Mouse (Mus musculus) lung, embryonic 14.5 days (tissue): ENCODE data around the gene Npnt. TPM values are rescaled to one million over a fixed set of nuclear protein-coding genes. Genes with fewer than 3 reads are reported as not detected.

Source experiments
- ATAC-seq: fragments of 200-750 bp; cut with Nextera tagmentation; 2 replicates; pipeline ENCODE4 v1.8.0; 2017; ENCODE audit warnings: mild to moderate bottlenecking, moderate TSS enrichment, moderate library complexity; ENCODE audit not compliant: insufficient read depth
- DNase-seq: peaks from one replicate; pipeline ENCODE4 v3.0.0-alpha.2; 2015
- H3K27ac ChIP-seq: fragments of 300-500 bp; sonication (generic); 2 replicates; pipeline ENCODE4 v1.5.1; 2014; ENCODE audit warnings: low read depth, mild to moderate bottlenecking, moderate library complexity
- H3K27me3 ChIP-seq: fragments of 300-500 bp; sonication (generic); 2 replicates; pipeline ENCODE4 v1.6.1; 2014; ENCODE audit warnings: low read length, control low read depth; ENCODE audit not compliant: insufficient read depth
- H3K36me3 ChIP-seq: fragments of 300-500 bp; sonication (generic); 2 replicates; pipeline ENCODE4 v1.6.1; 2014; ENCODE audit warnings: control low read depth; ENCODE audit not compliant: insufficient read depth
- H3K4me1 ChIP-seq: fragments of 300-500 bp; sonication (generic); 2 replicates; pipeline ENCODE4 v1.6.1; 2014; ENCODE audit warnings: antibody characterized with exemption, control low read depth; ENCODE audit not compliant: insufficient read depth
- H3K4me2 ChIP-seq: fragments of 300-500 bp; sonication (generic); 2 replicates; pipeline ENCODE4 v1.6.1; 2014; ENCODE audit warnings: mild to moderate bottlenecking
- H3K4me3 ChIP-seq: fragments of 300-500 bp; sonication (generic); 2 replicates; pipeline ENCODE4 v1.5.1; 2014; ENCODE audit warnings: low read depth, low read length
- H3K9ac ChIP-seq: fragments of 300-500 bp; sonication (generic); 2 replicates; pipeline ENCODE4 v1.6.1; 2014
- H3K9me3 ChIP-seq: fragments of 300-500 bp; sonication (generic); 2 replicates; pipeline ENCODE4 v1.6.1; 2016; ENCODE audit warnings: low read depth, low read length, control low read depth
- CTCF ChIP-seq: IDR thresholded peaks from 2 replicates; pipeline ENCODE4 v1.5.1; 2016; ENCODE audit warnings: antibody characterized with exemption, low read depth
- WGBS: fragments of 180-500 bp; shearing (Covaris S2); extraction: QIAGEN DNeasy Blood & Tissue Kit; methylation state at CpG from one replicate; pipeline ENCODE4 v1.1.7; 2014; 5-methylcytosine and 5-hydroxymethylcytosine counted together
- polyA plus RNA-seq: library from polyadenylated mRNA; unstranded; fragments of >200 nt; fragmentation: Nextera tagmentation; extraction: Ambion mirVana; gene quantifications from 2 replicates; pipeline ENCODE4 v1.2.1, GENCODE M21; 2014

Gene Npnt
- polyA plus RNA-seq, 1 experiment from 2014 or later = 84.5 TPM

DNA sequence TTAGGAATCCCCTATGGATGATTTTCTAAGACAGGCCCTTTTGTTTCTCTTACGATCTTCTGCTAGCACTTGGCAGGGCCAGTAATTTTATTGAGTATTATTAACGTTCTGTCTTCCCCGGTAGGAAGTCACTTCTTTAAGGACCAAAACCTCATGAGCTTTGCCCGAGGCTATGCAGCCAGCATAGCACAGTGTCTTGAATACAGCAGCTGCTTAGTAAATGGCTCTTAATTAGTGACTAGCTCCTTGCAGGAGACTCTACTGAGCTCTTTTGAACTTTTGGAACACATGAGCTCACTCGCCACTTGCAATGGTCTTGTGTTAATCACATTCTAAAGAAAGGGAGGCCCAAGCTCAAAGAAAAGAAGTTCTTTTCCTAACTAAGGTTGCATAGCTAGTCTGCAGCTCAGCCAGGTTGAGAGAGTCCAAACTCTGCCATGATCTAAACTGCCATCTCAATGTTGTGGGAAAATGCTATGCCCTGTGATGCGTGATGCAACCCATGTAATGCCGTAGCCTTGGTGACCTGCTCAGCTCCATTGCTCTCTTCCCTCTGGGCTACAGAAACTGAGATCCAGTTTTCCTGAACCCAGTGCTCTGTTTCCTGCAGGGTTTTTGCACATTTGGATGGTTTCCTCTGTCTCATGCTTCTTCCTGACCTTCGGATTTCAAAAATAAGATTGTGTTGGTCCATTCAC is 42.4 kb downstream of the Npnt start:
- WGBS = 90% methylated on average over 8 of the region's 8 CpGs
- Histone ChIP-seq H3K4me2 (no peak overlapping the region), H3K4me3 (no peak overlapping the region), H3K9me3 (no peaks in the 10 kb centered on the region), H3K27ac (no peak overlapping the region), H3K36me3 (peaks cover 10% of the 10 kb centered on the region; the same call in 1 of the 2 replicates), H3K9ac (no peak overlapping the region), H3K4me1 (no peaks in the 10 kb centered on the region), H3K27me3 (no peaks in the 10 kb centered on the region)
- no peak for ATAC-seq
- TF ChIP-seq CTCF = no peak
- no peak for DNase-seq

DNA sequence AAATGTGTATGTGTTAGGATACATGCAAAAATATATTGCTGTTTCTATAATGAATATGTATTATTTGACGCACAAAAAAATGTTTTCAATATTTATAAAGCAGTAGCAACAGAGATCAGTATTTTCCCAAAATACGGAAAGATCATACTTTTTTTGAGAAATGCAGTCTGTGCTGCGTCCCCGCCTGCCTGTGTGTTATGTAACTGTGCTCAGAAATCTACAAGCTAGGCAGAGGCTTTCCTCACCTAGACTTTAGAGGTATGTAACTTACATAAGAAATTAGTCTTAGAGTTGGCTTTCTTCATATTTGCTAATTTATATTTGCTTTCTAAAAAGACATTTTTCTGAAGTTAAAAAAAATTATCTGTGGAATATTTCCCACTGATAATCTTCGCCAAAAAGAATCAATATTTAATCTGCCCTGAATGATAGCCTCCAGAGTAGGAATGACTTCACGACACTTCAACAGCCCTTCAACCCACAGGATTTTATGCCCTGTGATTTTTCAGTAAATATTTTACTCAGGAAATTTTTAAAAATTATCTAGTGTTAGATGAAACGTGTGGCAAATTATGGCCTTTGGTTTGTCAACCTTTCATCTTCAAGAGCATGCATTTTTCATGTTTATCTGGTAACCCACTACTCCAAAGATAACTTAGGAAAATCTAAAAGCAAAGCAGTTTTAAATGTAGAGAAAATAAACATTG is 44.7 kb downstream of the Npnt start:
- WGBS = 61% methylated on average over 7 of the region's 7 CpGs
- H3K4me3 ChIP-seq = no peak overlapping the region
- H3K9me3 ChIP-seq = no peaks in the 10 kb centered on the region
- no peak for ATAC-seq
- no peak for DNase-seq
- no peaks in the 10 kb centered on the region for H3K4me1 ChIP-seq
- H3K27me3 ChIP-seq = no peaks in the 10 kb centered on the region
- no peak overlapping the region for H3K4me2 ChIP-seq
- no peak overlapping the region for H3K27ac ChIP-seq
- TF ChIP-seq CTCF = no peak
- H3K36me3 ChIP-seq = peaks cover 10% of the 10 kb centered on the region; the same call in 1 of the 2 replicates
- no peak overlapping the region for H3K9ac ChIP-seq

- no peak overlapping the region for H3K9ac ChIP-seq
- H3K4me1 ChIP-seq = no peaks in the 10 kb centered on the region
- no peak for TF ChIP-seq CTCF
- ATAC-seq (no peak), DNase-seq (no peak)
- no peak overlapping the region for H3K27ac ChIP-seq
- H3K27me3 ChIP-seq = no peaks in the 10 kb centered on the region
- peaks cover 10% of the 10 kb centered on the region; the same call in 1 of the 2 replicates for H3K36me3 ChIP-seq
- H3K4me3 ChIP-seq = no peak overlapping the region
- H3K4me2 ChIP-seq = no peak overlapping the region
- 95% methylated on average over 11 of the region's 11 CpGs for WGBS
- H3K9me3 ChIP-seq = no peaks in the 10 kb centered on the region
These were observed 46.7 kb downstream of the Npnt start for GRCm38 (mm10) chr3:132903386-132903785.

GRCm38 (mm10) chr3:132902921-132903320 is 47.2 kb downstream of the Npnt start:
- no peak overlapping the region for H3K4me3 ChIP-seq
- peaks cover 10% of the 10 kb centered on the region; the same call in 1 of the 2 replicates for H3K36me3 ChIP-seq
- ATAC-seq (no peak), DNase-seq (no peak)
- no peaks in the 10 kb centered on the region for H3K9me3 ChIP-seq
- no peaks in the 10 kb centered on the region for H3K4me1 ChIP-seq
- no peak overlapping the region for H3K27ac ChIP-seq
- H3K4me2 ChIP-seq = no peak overlapping the region
- WGBS = 95% methylated on average over 5 of the region's 5 CpGs
- TF ChIP-seq CTCF = no peak
- H3K9ac ChIP-seq = no peak overlapping the region
- no peaks in the 10 kb centered on the region for H3K27me3 ChIP-seq

- Histone ChIP-seq H3K4me1 (no peaks in the 10 kb centered on the region), H3K9me3 (no peaks in the 10 kb centered on the region), H3K36me3 (peaks cover 10% of the 10 kb centered on the region; the same call in 1 of the 2 replicates), H3K27me3 (no peaks in the 10 kb centered on the region), H3K9ac (no peak overlapping the region), H3K4me2 (no peak overlapping the region), H3K27ac (no peak overlapping the region), H3K4me3 (no peak overlapping the region)
- no peak for TF ChIP-seq CTCF
- ATAC-seq = no peak
- no peak for DNase-seq
- 60% methylated on average over 6 of the region's 6 CpGs for WGBS
These were observed 47.9 kb downstream of the Npnt start for GRCm38 (mm10) chr3:132902206-132902605.

DNA sequence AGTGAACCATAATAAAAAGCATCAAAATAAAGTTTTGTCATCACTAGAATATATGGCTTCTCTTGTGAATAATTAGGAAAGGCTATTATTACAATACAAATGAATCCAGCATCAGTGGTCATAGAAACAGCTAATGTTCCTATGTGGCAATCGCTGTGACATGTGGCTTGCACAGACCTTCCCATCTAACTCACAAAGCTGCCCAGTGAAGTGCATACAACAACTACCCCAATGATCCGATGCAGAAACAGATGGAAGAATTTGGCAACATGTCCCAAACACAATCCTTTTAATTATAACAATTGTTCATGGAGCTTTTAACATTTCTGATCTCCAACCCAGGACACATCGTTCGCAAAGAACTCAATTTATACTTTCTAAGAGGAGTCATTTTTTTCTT is 52.2 kb downstream of the Npnt start:
- DNase-seq (no peak), ATAC-seq (no peak)
- no peak overlapping the region for H3K4me3 ChIP-seq
- no peak overlapping the region for H3K4me2 ChIP-seq
- H3K27me3 ChIP-seq = no peaks in the 10 kb centered on the region
- no peak for TF ChIP-seq CTCF
- H3K36me3 ChIP-seq = no peaks in the 10 kb centered on the region
- H3K9me3 ChIP-seq = no peaks in the 10 kb centered on the region
- no peaks in the 10 kb centered on the region for H3K4me1 ChIP-seq
- H3K9ac ChIP-seq = no peak overlapping the region
- no peak overlapping the region for H3K27ac ChIP-seq
- 83% methylated on average over 4 of the region's 4 CpGs for WGBS

GRCm38 (mm10) chr3:132897390-132897789 is 52.7 kb downstream of the Npnt start:
- Histone ChIP-seq H3K36me3 (no peaks in the 10 kb centered on the region), H3K4me3 (no peak overlapping the region), H3K4me1 (no peaks in the 10 kb centered on the region), H3K4me2 (no peak overlapping the region), H3K9ac (no peak overlapping the region), H3K27ac (no peak overlapping the region), H3K9me3 (no peaks in the 10 kb centered on the region), H3K27me3 (no peaks in the 10 kb centered on the region)
- no peak for TF ChIP-seq CTCF
- 84% methylated on average over 5 of the region's 5 CpGs for WGBS
- ATAC-seq (no peak), DNase-seq (no peak)
